Mouse (Mus musculus) thymus, postnatal 10 days (tissue): ENCODE results near the gene Mcf2l.

Experiments used
- DNase-seq, 2 experiments: peaks; one replicate each; pipeline ENCODE4 v3.0.0; 2021; ENCODE audit warnings: low spot score in 2 of 2

The Mcf2l gene

DNA sequence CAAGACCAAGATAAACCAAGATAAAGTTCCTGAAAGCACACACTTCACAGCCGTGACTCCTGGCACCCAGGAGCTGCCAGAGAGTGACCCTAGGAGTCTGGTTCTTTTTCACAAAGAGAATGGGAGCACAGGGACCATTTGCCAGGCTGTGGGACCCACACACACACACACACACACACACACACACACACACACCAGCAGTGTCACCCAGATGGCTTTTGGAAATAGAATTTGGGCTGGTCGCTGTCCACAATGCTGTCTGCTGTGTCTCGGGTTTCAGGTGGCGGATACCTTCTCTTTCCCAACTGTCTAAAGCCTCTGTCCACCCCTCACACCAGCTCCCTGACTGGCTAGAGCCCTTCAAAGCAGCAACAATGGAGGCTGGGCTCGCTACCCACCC lies 120.9 kb downstream of the Mcf2l start:
- DNase-seq = no peak

DNA sequence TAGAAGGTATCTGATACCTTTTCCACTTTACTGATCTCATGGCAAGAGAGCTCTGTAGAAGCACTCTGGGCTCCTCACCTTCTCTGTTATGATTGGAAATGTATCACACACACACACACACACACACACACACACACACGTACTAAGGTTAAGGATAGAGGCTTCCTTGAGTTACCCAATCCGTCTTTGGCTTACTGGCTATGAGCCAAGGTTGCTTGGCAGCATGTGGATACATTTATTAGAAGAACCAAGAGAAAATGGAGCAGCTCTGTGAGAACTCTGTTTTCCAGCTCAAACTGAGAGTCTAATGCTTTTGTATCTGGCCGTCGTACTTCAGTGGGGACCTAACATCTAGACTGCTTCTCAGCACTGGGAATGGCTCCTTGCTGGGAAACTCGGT lies 121.9 kb downstream of the Mcf2l start:
- no peak for DNase-seq

GRCm38 (mm10) chr8:12996831-12997275 lies 123.2 kb downstream of the Mcf2l start:
- DNase-seq = no peak

GRCm38 (mm10) chr8:12998331-12998730 lies 124.7 kb downstream of the Mcf2l start:
- DNase-seq = no peak

- DNase-seq = no peak
Observed at GRCm38 (mm10) chr8:12999793-13000192, 126.2 kb downstream of the Mcf2l start.

DNA sequence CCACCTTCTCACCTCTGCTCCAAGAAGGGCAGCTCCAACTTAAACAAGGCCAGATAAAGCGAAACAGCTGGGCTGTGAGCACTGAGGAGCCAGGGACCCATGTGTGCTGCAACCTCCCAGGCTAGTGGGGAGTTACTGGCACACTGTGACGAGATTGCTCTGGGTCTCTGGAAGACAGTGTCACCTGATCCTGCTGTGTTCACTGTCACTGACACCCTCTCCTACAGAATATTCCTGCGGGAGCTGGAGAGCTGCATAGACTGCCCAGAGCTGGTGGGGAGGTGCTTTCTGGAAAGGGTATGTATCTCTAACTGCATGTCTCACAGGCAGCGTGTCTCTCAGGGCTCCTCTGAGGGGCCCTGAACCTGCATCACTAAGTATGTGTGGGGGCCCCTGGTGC lies 133.9 kb downstream of the Mcf2l start:
- no peak for DNase-seq

GRCm38 (mm10) chr8:13010313-13010712 lies 136.7 kb downstream of the Mcf2l start:
- DNase-seq = no peak

GRCm38 (mm10) chr8:13019560-13019959 lies 146.0 kb downstream of the Mcf2l start:
- no peak for DNase-seq

- DNase-seq = no peak
Observed at GRCm38 (mm10) chr8:13021830-13022229, 148.2 kb downstream of the Mcf2l start.

- DNase-seq = no peak
Observed at GRCm38 (mm10) chr8:13025487-13026224, 152.1 kb downstream of the Mcf2l start, which contains the start of gene F7. Gene F7, plus strand, starts transcription at chr8:13026034.

DNA sequence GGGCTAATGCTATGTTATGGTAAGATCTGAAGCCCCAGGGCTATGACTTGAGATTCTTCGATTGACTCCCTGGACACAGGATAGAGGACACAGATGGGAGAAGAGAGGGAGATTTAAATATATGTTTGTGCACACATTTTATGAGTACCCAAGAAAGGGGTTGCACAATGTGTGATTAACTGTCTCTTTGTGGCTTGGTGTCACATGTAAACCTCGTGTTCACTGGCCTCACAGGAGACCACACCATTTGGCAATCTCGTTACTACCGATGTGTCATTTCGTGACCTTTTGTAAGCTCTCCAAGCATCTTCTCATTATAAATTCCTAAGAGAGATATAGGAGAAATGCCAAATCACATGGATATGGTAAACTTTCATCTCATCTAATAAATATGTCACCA lies 154.0 kb downstream of the Mcf2l start:
- DNase-seq = no peak

DNA sequence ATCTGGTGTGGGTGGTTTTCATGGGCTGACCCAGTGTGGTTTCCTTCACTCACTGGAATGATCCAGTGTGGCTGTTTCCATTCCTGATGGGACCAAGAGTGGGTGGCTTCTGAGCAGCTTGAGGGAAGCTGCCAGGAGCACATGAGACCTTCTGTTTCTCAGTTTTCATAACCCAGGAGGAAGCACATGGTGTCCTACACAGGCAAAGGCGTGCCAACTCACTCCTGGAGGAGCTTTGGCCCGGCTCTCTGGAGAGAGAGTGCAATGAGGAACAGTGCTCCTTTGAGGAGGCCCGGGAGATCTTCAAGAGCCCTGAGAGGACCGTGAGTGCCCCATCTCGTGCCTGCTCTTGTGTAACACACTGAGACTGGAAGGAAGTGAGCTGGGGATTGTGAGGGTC lies 154.9 kb downstream of the Mcf2l start:
- no peak for DNase-seq

GRCm38 (mm10) chr8:13036346-13036812 lies 162.8 kb downstream of the Mcf2l start:
- no peak for DNase-seq

DNA sequence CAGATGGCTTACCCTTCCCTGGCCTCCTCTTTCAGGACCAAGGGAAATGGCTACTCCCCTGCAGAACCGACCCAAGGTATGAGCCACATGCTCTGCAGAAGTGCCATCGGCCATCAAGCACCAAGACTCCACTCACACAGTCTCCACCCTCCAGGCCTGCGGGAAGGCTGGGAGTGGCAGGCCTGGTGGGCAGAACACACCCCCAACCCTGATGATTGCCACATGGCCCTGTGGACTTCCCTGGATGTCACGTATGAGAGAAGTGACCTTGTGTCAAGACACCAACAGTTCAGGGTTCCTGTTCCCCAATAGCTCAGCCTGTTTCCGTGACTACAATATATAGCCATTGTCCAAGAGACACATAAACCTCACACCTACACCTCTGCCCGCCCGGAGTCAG lies 163.4 kb downstream of the Mcf2l start, which contains the start of gene F10:
Gene F10, plus strand, starts transcription at position 294 of the 400 bp plus-strand sequence.
- no peak for DNase-seq

GRCm38 (mm10) chr8:13037569-13037968 lies 164.0 kb downstream of the Mcf2l start:
- DNase-seq = no peak

GRCm38 (mm10) chr8:13039054-13039453 lies 165.4 kb downstream of the Mcf2l start:
- DNase-seq = no peak

DNA sequence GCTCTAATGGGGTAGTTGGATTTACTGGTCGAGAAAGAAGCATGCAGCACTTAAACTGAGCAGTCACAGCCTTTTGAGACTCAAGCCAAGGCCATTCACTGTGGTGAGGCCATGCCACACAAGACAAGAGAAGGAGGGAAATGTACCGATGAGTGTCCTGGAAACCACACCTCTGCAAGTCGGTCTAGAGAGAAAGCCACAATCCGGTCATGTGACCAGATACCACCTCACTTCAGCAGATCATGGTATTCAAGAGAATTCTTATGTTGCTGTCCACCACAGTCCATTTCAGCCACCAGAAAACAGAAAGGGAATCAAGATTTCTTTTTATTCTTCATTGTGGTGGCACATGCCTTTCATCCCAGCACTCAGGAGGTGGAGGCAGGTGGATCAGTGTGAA lies 167.9 kb downstream of the Mcf2l start:
- no peak for DNase-seq

- DNase-seq = no peak
Observed at GRCm38 (mm10) chr8:13047652-13048051, 174.0 kb downstream of the Mcf2l start.

GRCm38 (mm10) chr8:13050550-13050949 lies 176.9 kb downstream of the Mcf2l start:
- no peak for DNase-seq

DNA sequence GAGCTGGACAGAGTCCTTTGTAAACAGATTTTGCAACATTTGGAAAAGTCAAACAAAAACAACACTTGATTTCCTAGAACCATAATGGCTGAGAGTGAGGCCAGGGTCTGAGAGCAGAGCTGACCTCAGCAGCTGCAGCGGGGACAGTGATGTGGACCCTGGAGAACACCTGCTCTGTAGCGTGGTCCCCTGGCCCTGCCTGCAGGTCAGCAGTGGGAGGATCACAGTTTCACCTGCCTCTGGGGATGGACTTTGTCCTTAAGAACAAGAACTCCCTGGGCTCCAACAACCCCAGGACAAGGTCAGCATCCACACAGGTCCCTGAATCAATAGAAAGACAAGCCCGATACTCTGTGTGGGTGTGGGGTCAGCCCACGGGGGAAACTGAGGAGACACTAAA lies 183.7 kb downstream of the Mcf2l start:
- no peak for DNase-seq

DNA sequence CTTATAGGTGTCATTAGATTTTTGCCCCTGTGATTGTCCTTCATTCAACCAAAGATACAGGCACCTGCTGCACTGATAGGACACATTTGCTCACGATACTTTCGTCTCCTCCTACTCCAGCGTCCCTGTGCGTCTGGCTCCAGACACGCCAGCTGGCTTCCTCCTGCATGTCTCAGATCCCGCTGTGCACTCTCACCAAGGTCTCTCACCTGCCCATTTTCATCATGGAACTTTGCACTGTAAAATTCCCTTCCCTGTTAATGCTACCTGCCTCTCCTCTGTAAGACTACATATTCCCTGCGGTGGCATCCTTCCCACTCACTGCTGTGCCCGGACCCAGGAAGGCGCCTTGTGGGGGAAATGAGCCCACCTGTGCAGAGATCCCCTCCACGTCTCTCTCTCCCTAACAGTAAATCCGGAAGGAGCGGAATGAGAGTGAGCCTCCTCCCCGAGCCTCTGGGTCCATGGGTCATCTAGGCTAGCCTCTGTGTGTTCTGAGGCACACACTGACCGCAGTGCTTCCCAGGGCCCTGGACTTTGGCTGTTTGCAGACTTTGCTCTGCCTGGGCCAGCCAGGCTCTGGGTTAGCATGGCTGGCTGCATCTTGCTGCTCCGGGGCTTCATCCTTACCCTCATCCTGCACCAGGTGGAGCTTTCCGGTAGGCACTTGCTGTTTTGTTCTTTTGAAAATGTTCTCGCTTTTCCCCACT lies 187.0 kb downstream of the Mcf2l start, which contains the start of gene Proz:
Gene Proz, plus strand, starts transcription at position 474 of the 710 bp plus-strand sequence.
- no peak for DNase-seq

- DNase-seq = no peak
Observed at GRCm38 (mm10) chr8:13063112-13063511, 189.5 kb downstream of the Mcf2l start.
